Mouse (Mus musculus) brain, embryonic 14.5 days (tissue): ENCODE results near the gene Rapgef6.

Experiments used
- CTCF ChIP-seq: fragments of 200-500 bp; IDR thresholded peaks from 2 replicates; pipeline ENCODE4 v1.5.1; 2012; ENCODE audit warnings: inconsistent platforms, mild to moderate bottlenecking, moderate library complexity, borderline replicate concordance; ENCODE audit not compliant: insufficient read depth, insufficient read length; ENCODE audit errors: extremely low read depth
- POLR2A ChIP-seq: fragments of 200-500 bp; IDR thresholded peaks from 2 replicates; pipeline ENCODE4 v1.6.1; 2012; ENCODE audit warnings: mild to moderate bottlenecking, inconsistent platforms, borderline replicate concordance; ENCODE audit not compliant: poor library complexity, insufficient read depth, insufficient read length, severe bottlenecking; ENCODE audit errors: extremely low read depth

GRCm38 (mm10) chr11:54595053-54595452 lies 72.4 kb downstream of the Rapgef6 start:
- TF ChIP-seq CTCF (no peak), POLR2A (no peak)
